Mouse (Mus musculus): ENCODE data around the gene Mamdc4. TPM values are rescaled to one million over a fixed set of nuclear protein-coding genes. Genes with fewer than 3 reads are reported as not detected.

Mamdc4 gene
- polyA plus RNA-seq, 1 experiment, result 9.7 TPM

- no peak overlapping the region for H3K4me3 ChIP-seq (replicated peaks; ENCODE audit: control insufficient read depth, low read depth, low read length)
- H3K4me1 ChIP-seq (ENCODE audit: control insufficient read depth, insufficient read depth, low read length), result no peaks in the 10 kb centered on the region; the same call in 1 of the 2 replicates
- WGBS, result 41% methylated on average over 5 of the region's 5 CpGs
- TF ChIP-seq POLR2A (IDR thresholded peaks at IDR 0.05; ENCODE audit: borderline replicate concordance, control insufficient read depth, low read depth, low read length) (no peak), CTCF (IDR thresholded peaks at IDR 0.05; ENCODE audit: control insufficient read depth, insufficient read depth, low read length) (peak; percentile 64)
- no peak overlapping the region for H3K27ac ChIP-seq (ENCODE audit: control insufficient read depth, insufficient read depth, low read depth, low read length, poor library complexity)
Observed at GRCm38 (mm10) chr2:25551186-25551585, 23.5 kb downstream of the Mamdc4 start.

DNA sequence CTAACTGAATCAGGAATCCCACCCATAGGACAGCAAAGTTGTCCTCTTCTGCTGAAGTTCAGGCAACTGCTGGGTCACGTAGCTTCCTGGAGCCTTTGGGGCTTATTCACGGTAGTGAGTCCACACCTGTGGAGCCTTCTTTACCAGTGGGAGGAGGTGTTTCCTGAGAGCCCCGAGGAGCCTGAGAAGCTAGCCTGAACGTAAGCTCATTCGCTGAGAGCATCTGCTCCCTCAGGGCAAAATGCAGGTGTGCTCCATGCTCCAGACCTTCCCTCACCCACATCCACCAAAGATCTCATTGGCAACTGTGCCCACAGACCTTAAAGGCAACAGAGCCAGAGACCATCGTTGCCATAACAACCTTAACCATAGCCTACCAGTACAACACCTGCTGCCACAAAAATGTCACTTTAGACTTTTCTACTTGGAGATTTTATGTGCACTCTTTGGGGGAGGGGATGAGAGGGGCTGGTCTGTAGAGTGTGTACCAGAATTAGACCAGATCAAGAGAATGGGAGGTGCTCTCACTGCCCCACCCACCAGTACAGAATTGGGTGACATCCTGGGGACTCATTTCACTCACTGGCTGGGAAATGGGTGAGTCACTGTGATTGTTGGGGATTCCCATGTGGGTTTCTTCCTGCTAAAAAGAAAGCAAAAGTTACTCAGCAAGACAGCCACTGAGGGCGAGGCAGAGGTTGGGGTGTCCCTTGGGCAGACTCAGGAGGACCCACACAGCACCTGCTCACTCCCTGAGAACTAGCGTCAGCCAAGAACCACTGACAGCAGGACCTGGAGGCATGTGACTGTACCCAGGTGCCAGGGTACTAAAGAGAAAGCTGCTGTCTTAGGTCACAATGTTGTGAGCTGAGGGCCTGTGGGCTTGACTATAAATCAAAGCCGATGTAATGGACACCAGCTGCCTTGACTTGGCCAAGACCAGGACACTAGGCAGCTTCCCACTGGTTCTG is 25.3 kb downstream of the Mamdc4 start:
- H3K27ac ChIP-seq (ENCODE audit: control insufficient read depth, insufficient read depth, low read depth, low read length, poor library complexity), result no peak overlapping the region
- TF ChIP-seq CTCF (IDR thresholded peaks at IDR 0.05; ENCODE audit: control insufficient read depth, insufficient read depth, low read length), result no peak
- no peak for TF ChIP-seq POLR2A (IDR thresholded peaks at IDR 0.05; ENCODE audit: borderline replicate concordance, control insufficient read depth, low read depth, low read length)
- H3K4me3 ChIP-seq (replicated peaks; ENCODE audit: control insufficient read depth, low read depth, low read length), result no peak overlapping the region
- peaks cover 2% of the 10 kb centered on the region; the same call in 1 of the 2 replicates for H3K4me1 ChIP-seq (ENCODE audit: control insufficient read depth, insufficient read depth, low read length)
- 62% methylated on average over 9 of the region's 9 CpGs for WGBS

DNA sequence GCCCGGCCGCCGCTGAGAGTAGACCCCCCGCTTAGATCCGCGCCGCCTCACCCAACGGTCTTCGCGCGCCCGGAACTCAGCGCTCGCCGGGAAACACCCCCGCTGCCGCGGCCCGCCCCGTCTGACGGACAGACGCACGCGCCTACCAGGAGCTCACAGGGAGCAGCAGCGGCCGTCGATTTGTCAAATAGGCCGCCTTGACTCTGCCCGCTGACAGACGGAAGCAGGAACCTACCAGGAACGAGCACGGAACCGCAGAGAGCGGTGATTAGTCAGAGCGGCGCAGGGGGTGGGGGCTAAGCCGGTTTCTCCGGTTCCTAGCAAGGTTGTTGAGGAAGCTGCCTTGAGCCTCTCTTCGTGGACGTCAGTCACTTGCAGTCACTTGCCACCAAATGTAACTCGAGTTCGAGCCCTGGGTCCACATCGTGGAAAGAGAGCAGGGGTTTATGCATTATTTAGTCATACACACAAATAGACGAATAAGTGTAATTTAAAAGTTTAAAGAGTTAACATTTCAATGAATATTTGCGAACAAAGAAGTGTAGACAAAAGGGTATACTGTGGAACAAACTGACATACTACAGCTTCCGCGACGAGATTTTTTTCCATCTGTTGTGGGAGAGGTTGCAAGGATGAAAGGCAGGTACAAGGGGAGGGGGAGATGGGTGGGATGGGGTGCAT is 27.7 kb downstream of the Mamdc4 start, which contains the start of gene Traf2:
Traf2 (minus strand) TSS at position 130 of the 681 bp plus-strand sequence.
- WGBS, result 3% methylated on average over 48 of the region's 48 CpGs
- peaks cover 2% of the 10 kb centered on the region; the same call in 1 of the 2 replicates for H3K4me1 ChIP-seq (ENCODE audit: control insufficient read depth, insufficient read depth, low read length)
- H3K27ac ChIP-seq (ENCODE audit: control insufficient read depth, insufficient read depth, low read depth, low read length, poor library complexity), result peak within 1 kb of the TSS; percentile 70
- peak within 1 kb of the TSS; percentile 79 for H3K4me3 ChIP-seq (replicated peaks; ENCODE audit: control insufficient read depth, low read depth, low read length)
- TF ChIP-seq POLR2A (IDR thresholded peaks at IDR 0.05; ENCODE audit: borderline replicate concordance, control insufficient read depth, low read depth, low read length) (peak; percentile 71; the same call in 1 of the 2 replicates), CTCF (IDR thresholded peaks at IDR 0.05; ENCODE audit: control insufficient read depth, insufficient read depth, low read length) (no peak)

DNA sequence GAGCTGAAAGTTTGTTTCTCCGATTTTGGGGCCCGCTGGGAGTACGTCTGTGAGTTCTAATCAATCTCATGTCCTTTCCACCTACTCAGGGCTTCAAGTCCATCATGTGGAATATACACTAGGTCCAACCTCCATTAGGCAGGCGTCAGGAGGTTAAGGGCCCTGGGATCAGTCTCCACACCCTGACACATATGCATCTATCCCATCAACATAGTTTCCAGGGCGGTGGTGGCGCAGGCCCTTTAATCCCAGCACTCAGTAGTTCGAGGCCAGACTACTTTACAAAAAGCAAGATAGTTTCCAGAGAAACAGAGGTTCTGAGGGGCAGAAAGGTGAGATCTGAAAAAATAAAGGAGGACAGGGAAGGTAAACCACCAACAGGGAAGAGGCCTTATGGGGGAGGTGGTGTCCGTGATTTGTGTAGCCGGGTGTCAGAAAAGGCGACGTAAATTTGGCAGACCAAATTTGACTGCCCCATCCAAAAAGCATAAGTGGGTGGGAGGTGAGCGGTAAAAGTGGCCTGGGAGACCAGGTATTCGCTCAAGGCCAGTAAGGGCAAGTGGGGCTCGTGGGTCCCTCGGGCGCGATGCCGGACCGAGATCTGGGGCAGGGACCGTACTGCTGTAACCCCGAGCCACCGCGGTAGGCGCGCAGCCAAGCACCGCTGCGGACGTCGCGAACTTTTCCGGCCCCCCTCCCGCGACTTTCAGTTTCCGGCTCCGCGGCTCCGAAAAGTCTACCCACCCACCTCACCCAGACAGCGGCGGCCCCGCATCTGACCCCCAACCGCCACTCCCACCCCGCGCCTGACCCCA is 28.4 kb downstream of the Mamdc4 start:
- peak overlapping the region; percentile 79 for H3K4me3 ChIP-seq (replicated peaks; ENCODE audit: control insufficient read depth, low read depth, low read length)
- H3K27ac ChIP-seq (ENCODE audit: control insufficient read depth, insufficient read depth, low read depth, low read length, poor library complexity), result peak overlapping the region; percentile 70
- TF ChIP-seq CTCF (IDR thresholded peaks at IDR 0.05; ENCODE audit: control insufficient read depth, insufficient read depth, low read length) (no peak), POLR2A (IDR thresholded peaks at IDR 0.05; ENCODE audit: borderline replicate concordance, control insufficient read depth, low read depth, low read length) (no peak)
- peaks cover 2% of the 10 kb centered on the region; the same call in 1 of the 2 replicates for H3K4me1 ChIP-seq (ENCODE audit: control insufficient read depth, insufficient read depth, low read length)
- 3% methylated on average over 43 of the region's 43 CpGs for WGBS

DNA sequence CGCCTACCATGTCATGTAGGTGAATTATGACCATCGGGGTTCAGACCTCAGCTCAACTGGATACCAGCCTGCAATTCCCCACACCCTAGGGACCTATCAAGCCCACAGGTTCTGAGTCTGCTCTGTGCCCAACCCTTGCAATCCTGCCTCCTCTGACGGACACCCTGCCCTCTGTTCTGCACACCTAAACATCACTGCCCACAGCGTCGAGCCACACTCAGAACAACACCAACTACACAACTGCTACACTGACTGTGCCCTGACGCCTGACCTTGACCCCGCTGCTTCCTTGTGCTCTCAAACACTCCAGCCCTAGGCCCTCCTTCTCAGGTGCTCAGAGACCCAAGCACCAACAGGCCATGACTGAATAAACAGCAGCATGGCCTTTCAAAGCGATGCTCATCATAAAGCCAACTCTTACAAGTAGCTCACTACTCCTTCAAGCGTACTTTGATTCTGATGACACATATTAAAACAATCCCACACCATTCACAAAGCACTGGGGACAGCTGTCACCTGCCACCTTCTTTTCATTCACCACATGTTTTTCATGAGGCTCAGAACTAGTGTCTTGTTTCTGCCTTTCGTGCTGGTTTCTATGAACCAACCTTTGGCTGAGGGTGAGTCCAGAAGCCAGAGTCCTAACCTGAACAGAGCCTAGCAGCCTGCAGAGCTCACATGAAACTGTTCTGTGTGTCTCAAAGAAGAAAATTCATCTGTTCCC is 32.8 kb downstream of the Mamdc4 start:
- Histone ChIP-seq H3K4me1 (ENCODE audit: control insufficient read depth, insufficient read depth, low read length) (peaks cover 2% of the 10 kb centered on the region; the same call in 1 of the 2 replicates), H3K27ac (ENCODE audit: control insufficient read depth, insufficient read depth, low read depth, low read length, poor library complexity) (no peak overlapping the region), H3K4me3 (replicated peaks; ENCODE audit: control insufficient read depth, low read depth, low read length) (no peak overlapping the region)
- no peak for TF ChIP-seq CTCF (IDR thresholded peaks at IDR 0.05; ENCODE audit: control insufficient read depth, insufficient read depth, low read length)
- TF ChIP-seq POLR2A (IDR thresholded peaks at IDR 0.05; ENCODE audit: borderline replicate concordance, control insufficient read depth, low read depth, low read length), result no peak
- WGBS, result 88% methylated on average over 10 of the region's 10 CpGs

DNA sequence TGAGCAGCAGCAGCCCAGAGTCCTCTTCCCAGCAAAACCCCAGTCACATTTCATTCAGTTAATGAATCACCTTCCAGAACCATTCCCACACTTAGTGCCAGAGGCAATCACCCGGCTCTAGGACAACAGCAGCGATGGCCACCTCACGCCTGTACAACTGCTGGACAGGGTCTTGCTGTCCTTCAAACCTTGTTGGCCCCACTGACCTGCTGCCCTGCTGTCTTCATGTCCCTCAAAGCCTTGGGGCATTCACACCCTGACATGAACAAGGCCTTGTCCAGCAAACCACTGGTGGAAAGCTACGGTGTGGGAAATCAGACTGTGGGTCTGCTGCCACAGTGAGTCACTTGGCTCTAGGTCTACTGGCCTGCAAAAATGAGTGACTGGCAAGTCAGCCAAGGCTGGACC is 34.1 kb downstream of the Mamdc4 start:
- no peak for TF ChIP-seq CTCF (IDR thresholded peaks at IDR 0.05; ENCODE audit: control insufficient read depth, insufficient read depth, low read length)
- no peak for TF ChIP-seq POLR2A (IDR thresholded peaks at IDR 0.05; ENCODE audit: borderline replicate concordance, control insufficient read depth, low read depth, low read length)
- Histone ChIP-seq H3K4me1 (ENCODE audit: control insufficient read depth, insufficient read depth, low read length) (no peaks in the 10 kb centered on the region; the same call in 1 of the 2 replicates), H3K4me3 (replicated peaks; ENCODE audit: control insufficient read depth, low read depth, low read length) (no peak overlapping the region), H3K27ac (ENCODE audit: control insufficient read depth, insufficient read depth, low read depth, low read length, poor library complexity) (no peak overlapping the region)
- 94% methylated on average over 4 of the region's 4 CpGs for WGBS

- Histone ChIP-seq H3K27ac (ENCODE audit: control insufficient read depth, insufficient read depth, low read depth, low read length, poor library complexity) (no peak overlapping the region), H3K4me1 (ENCODE audit: control insufficient read depth, insufficient read depth, low read length) (no peaks in the 10 kb centered on the region; the same call in 1 of the 2 replicates), H3K4me3 (replicated peaks; ENCODE audit: control insufficient read depth, low read depth, low read length) (no peak overlapping the region)
- 89% methylated on average over 8 of the region's 8 CpGs for WGBS
- TF ChIP-seq CTCF (IDR thresholded peaks at IDR 0.05; ENCODE audit: control insufficient read depth, insufficient read depth, low read length) (no peak), POLR2A (IDR thresholded peaks at IDR 0.05; ENCODE audit: borderline replicate concordance, control insufficient read depth, low read depth, low read length) (no peak)
Observed at GRCm38 (mm10) chr2:25536531-25536930, 38.1 kb downstream of the Mamdc4 start.
